Mouse (Mus musculus) liver, postnatal 0 days (tissue): ENCODE measurements around the gene Apoh.

Experiments
- CTCF ChIP-seq: sonication (generic); IDR thresholded peaks from 2 replicates; pipeline ENCODE4 v1.5.1; 2016; ENCODE audit warnings: antibody characterized with exemption, low read depth
- EP300 ChIP-seq: IDR thresholded peaks from 2 replicates; pipeline ENCODE4 v1.6.1; 2016; ENCODE audit warnings: antibody characterized with exemption, low read depth, mild to moderate bottlenecking

- TF ChIP-seq CTCF, result no peak
- no peak for TF ChIP-seq EP300
Observed at GRCm38 (mm10) chr11:108300443-108300842, 42.7 kb upstream of the Apoh start.
